Mouse (Mus musculus): Measurements from ENCODE around the gene Cntn2. TPM values are rescaled to one million over a fixed set of nuclear protein-coding genes. Genes with fewer than 3 reads are reported as not detected.

Gene Cntn2
- polyA plus RNA-seq, 1 experiment = 0.03 TPM

- no peak for DNase-seq
- H3K4me1 ChIP-seq (ENCODE audit: control insufficient read depth, insufficient read depth, low read length) = no peaks in the 10 kb centered on the region
- no peaks in the 10 kb centered on the region for H3K27me3 ChIP-seq (replicated peaks; ENCODE audit: control insufficient read depth, insufficient read depth, low read length)
- H3K4me3 ChIP-seq (ENCODE audit: insufficient read depth, low read depth, low read length) = no peak overlapping the region
- WGBS = 89% methylated on average over 4 of the region's 4 CpGs
- TF ChIP-seq POLR2A (IDR thresholded peaks at IDR 0.05; ENCODE audit: low read depth, low read length) = no peak
- TF ChIP-seq CTCF (conservative IDR thresholded peaks at IDR 0.05; ENCODE audit: insufficient read depth, insufficient read length, low read depth, low read length) = no peak
- H3K27ac ChIP-seq (ENCODE audit: insufficient read depth, low read depth, low read length) = no peak overlapping the region
- no peaks in the 10 kb centered on the region for H3K36me3 ChIP-seq (ENCODE audit: control insufficient read depth, insufficient read depth, low read length)
These were observed 7.5 kb downstream of the Cntn2 start for GRCm38 (mm10) chr1:132535541-132535940.

- H3K4me3 ChIP-seq (ENCODE audit: insufficient read depth, low read depth, low read length) = no peak overlapping the region
- no peaks in the 10 kb centered on the region for H3K36me3 ChIP-seq (ENCODE audit: control insufficient read depth, insufficient read depth, low read length)
- no peak overlapping the region for H3K27ac ChIP-seq (ENCODE audit: insufficient read depth, low read depth, low read length)
- DNase-seq = no peak
- no peak for TF ChIP-seq CTCF (conservative IDR thresholded peaks at IDR 0.05; ENCODE audit: insufficient read depth, insufficient read length, low read depth, low read length)
- no peak for TF ChIP-seq POLR2A (IDR thresholded peaks at IDR 0.05; ENCODE audit: low read depth, low read length)
- H3K4me1 ChIP-seq (ENCODE audit: control insufficient read depth, insufficient read depth, low read length) = no peaks in the 10 kb centered on the region
- 14% methylated on average over 8 of the region's 8 CpGs for WGBS
- H3K27me3 ChIP-seq (replicated peaks; ENCODE audit: control insufficient read depth, insufficient read depth, low read length) = no peaks in the 10 kb centered on the region
These were observed 9.2 kb downstream of the Cntn2 start for GRCm38 (mm10) chr1:132533840-132534239.

GRCm38 (mm10) chr1:132532521-132532920, 10.5 kb downstream of the Cntn2 start:
- WGBS = 62% methylated on average over 9 of the region's 9 CpGs
- no peak for TF ChIP-seq CTCF (conservative IDR thresholded peaks at IDR 0.05; ENCODE audit: insufficient read depth, insufficient read length, low read depth, low read length)
- no peak for TF ChIP-seq POLR2A (IDR thresholded peaks at IDR 0.05; ENCODE audit: low read depth, low read length)
- DNase-seq = no peak

GRCm38 (mm10) chr1:132530631-132531191, 12.3 kb downstream of the Cntn2 start:
- DNase-seq = no peak
- 31% methylated on average over 5 of the region's 5 CpGs for WGBS
- TF ChIP-seq POLR2A (IDR thresholded peaks at IDR 0.05; ENCODE audit: low read depth, low read length) (no peak), CTCF (conservative IDR thresholded peaks at IDR 0.05; ENCODE audit: insufficient read depth, insufficient read length, low read depth, low read length) (no peak)
- H3K4me1 ChIP-seq (ENCODE audit: control insufficient read depth, insufficient read depth, low read length) = no peaks in the 10 kb centered on the region
- H3K27me3 ChIP-seq (replicated peaks; ENCODE audit: control insufficient read depth, insufficient read depth, low read length) = no peaks in the 10 kb centered on the region
- H3K27ac ChIP-seq (ENCODE audit: insufficient read depth, low read depth, low read length) = no peak overlapping the region
- H3K4me3 ChIP-seq (ENCODE audit: insufficient read depth, low read depth, low read length) = no peak overlapping the region
- no peaks in the 10 kb centered on the region for H3K36me3 ChIP-seq (ENCODE audit: control insufficient read depth, insufficient read depth, low read length)

More at GRCm38 (mm10) chr1:132532521-132532920, 10.5 kb downstream of the Cntn2 start:
- H3K27ac ChIP-seq (ENCODE audit: insufficient read depth, low read depth, low read length) = no peak overlapping the region
- H3K4me1 ChIP-seq (ENCODE audit: control insufficient read depth, insufficient read depth, low read length) = no peaks in the 10 kb centered on the region
- H3K4me3 ChIP-seq (ENCODE audit: insufficient read depth, low read depth, low read length) = no peak overlapping the region
- H3K27me3 ChIP-seq (replicated peaks; ENCODE audit: control insufficient read depth, insufficient read depth, low read length) = no peaks in the 10 kb centered on the region
- no peaks in the 10 kb centered on the region for H3K36me3 ChIP-seq (ENCODE audit: control insufficient read depth, insufficient read depth, low read length)

GRCm38 (mm10) chr1:132528647-132529334, 14.3 kb downstream of the Cntn2 start:
- no peaks in the 10 kb centered on the region for H3K4me1 ChIP-seq (ENCODE audit: control insufficient read depth, insufficient read depth, low read length)
- TF ChIP-seq POLR2A (IDR thresholded peaks at IDR 0.05; ENCODE audit: low read depth, low read length) = no peak
- DNase-seq = no peak
- 85% methylated on average over 19 of the region's 19 CpGs for WGBS
- no peaks in the 10 kb centered on the region for H3K36me3 ChIP-seq (ENCODE audit: control insufficient read depth, insufficient read depth, low read length)
- H3K27me3 ChIP-seq (replicated peaks; ENCODE audit: control insufficient read depth, insufficient read depth, low read length) = no peaks in the 10 kb centered on the region
- no peak overlapping the region for H3K4me3 ChIP-seq (ENCODE audit: insufficient read depth, low read depth, low read length)
- H3K27ac ChIP-seq (ENCODE audit: insufficient read depth, low read depth, low read length) = no peak overlapping the region

GRCm38 (mm10) chr1:132528071-132528470, 15.0 kb downstream of the Cntn2 start:
- Histone ChIP-seq H3K27me3 (replicated peaks; ENCODE audit: control insufficient read depth, insufficient read depth, low read length) (no peaks in the 10 kb centered on the region), H3K4me1 (ENCODE audit: control insufficient read depth, insufficient read depth, low read length) (no peaks in the 10 kb centered on the region), H3K27ac (ENCODE audit: insufficient read depth, low read depth, low read length) (no peak overlapping the region), H3K36me3 (ENCODE audit: control insufficient read depth, insufficient read depth, low read length) (no peaks in the 10 kb centered on the region), H3K4me3 (ENCODE audit: insufficient read depth, low read depth, low read length) (no peak overlapping the region)
- DNase-seq = no peak
- 91% methylated on average over 13 of the region's 13 CpGs for WGBS
- no peak for TF ChIP-seq CTCF (conservative IDR thresholded peaks at IDR 0.05; ENCODE audit: insufficient read depth, insufficient read length, low read depth, low read length)
- TF ChIP-seq POLR2A (IDR thresholded peaks at IDR 0.05; ENCODE audit: low read depth, low read length) = no peak

- DNase-seq = peak; percentile 59
- Histone ChIP-seq H3K4me3 (ENCODE audit: insufficient read depth, low read depth, low read length) (no peak overlapping the region), H3K4me1 (ENCODE audit: control insufficient read depth, insufficient read depth, low read length) (no peaks in the 10 kb centered on the region), H3K27ac (ENCODE audit: insufficient read depth, low read depth, low read length) (no peak overlapping the region), H3K27me3 (replicated peaks; ENCODE audit: control insufficient read depth, insufficient read depth, low read length) (no peaks in the 10 kb centered on the region), H3K36me3 (ENCODE audit: control insufficient read depth, insufficient read depth, low read length) (no peaks in the 10 kb centered on the region)
- WGBS = 4% methylated on average over 10 of the region's 10 CpGs
- TF ChIP-seq POLR2A (IDR thresholded peaks at IDR 0.05; ENCODE audit: low read depth, low read length) = no peak
- peak; percentile 76 for TF ChIP-seq CTCF (conservative IDR thresholded peaks at IDR 0.05; ENCODE audit: insufficient read depth, insufficient read length, low read depth, low read length)
These were observed 17.2 kb downstream of the Cntn2 start for GRCm38 (mm10) chr1:132525832-132526231.
